Mouse (Mus musculus): ENCODE results near the gene Galk1. TPM values are rescaled to one million over a fixed set of nuclear protein-coding genes. Genes with fewer than 3 reads are reported as not detected.
A peak's percentile ranks its signal among the peaks of the same experiment; 100 is the strongest.

Gene Galk1
- polyA plus RNA-seq, 1 experiment from 2014 or later: 304 TPM

DNA sequence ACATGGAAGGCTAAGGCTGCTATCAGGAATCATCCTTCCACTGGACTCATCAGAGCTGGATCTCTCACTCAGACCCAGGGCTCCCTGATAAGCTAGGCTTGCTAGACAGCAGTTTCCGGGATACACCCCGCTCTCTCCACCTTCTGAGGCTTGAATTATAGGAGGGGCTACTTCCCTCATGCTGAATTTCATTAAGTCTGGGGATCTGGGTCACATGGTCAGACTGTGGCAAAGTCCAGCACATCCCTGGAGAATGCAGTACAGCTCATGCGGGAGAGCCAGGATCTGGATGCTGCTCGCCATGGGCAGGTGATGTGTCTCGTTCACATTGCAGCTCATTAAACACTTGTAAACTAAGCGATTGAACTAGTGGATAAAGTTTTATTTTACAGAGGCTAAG, 41.5 kb downstream of the Galk1 start:
- Histone ChIP-seq H3K4me3 (ENCODE audit: low read depth, low read length) (no peak overlapping the region), H3K36me3 (ENCODE audit: control insufficient read depth, insufficient read depth, low read length) (peaks cover 12% of the 10 kb centered on the region), H3K9me3 (ENCODE audit: control insufficient read depth, low read length) (no peaks in the 10 kb centered on the region), H3K4me2 (no peak overlapping the region), H3K9ac (ENCODE audit: low read depth, low read length) (no peak overlapping the region), H3K27me3 (replicated peaks; ENCODE audit: control insufficient read depth, insufficient read depth, low read length) (peaks cover 25% of the 10 kb centered on the region), H3K27ac (ENCODE audit: low read depth, low read length) (no peak overlapping the region), H3K4me1 (replicated peaks; ENCODE audit: control insufficient read depth, insufficient read depth, low read length) (peaks cover 5% of the 10 kb centered on the region; the same call in 1 of the 2 replicates)
- WGBS: 68% methylated on average over 6 of the region's 6 CpGs
- DNase-seq (ENCODE audit: low spot score): no peak
- ATAC-seq (replicated peaks; ENCODE audit: low FRiP score): no peak

- WGBS: 68% methylated on average over 15 of the region's 15 CpGs
- no peak overlapping the region for H3K9ac ChIP-seq (ENCODE audit: low read depth, low read length)
- H3K9me3 ChIP-seq (ENCODE audit: control insufficient read depth, low read length): no peaks in the 10 kb centered on the region
- no peak overlapping the region for H3K4me3 ChIP-seq (ENCODE audit: low read depth, low read length)
- peaks cover 8% of the 10 kb centered on the region for H3K4me1 ChIP-seq (replicated peaks; ENCODE audit: control insufficient read depth, insufficient read depth, low read length)
- H3K4me2 ChIP-seq: no peak overlapping the region
- H3K27ac ChIP-seq (ENCODE audit: low read depth, low read length): no peak overlapping the region
- H3K27me3 ChIP-seq (replicated peaks; ENCODE audit: control insufficient read depth, insufficient read depth, low read length): peaks cover 16% of the 10 kb centered on the region
- DNase-seq (ENCODE audit: low spot score): no peak
- H3K36me3 ChIP-seq (ENCODE audit: control insufficient read depth, insufficient read depth, low read length): peaks cover 13% of the 10 kb centered on the region
- ATAC-seq (replicated peaks; ENCODE audit: low FRiP score): no peak
Observed at GRCm38 (mm10) chr11:115970006-115970673, 42.4 kb downstream of the Galk1 start.

DNA sequence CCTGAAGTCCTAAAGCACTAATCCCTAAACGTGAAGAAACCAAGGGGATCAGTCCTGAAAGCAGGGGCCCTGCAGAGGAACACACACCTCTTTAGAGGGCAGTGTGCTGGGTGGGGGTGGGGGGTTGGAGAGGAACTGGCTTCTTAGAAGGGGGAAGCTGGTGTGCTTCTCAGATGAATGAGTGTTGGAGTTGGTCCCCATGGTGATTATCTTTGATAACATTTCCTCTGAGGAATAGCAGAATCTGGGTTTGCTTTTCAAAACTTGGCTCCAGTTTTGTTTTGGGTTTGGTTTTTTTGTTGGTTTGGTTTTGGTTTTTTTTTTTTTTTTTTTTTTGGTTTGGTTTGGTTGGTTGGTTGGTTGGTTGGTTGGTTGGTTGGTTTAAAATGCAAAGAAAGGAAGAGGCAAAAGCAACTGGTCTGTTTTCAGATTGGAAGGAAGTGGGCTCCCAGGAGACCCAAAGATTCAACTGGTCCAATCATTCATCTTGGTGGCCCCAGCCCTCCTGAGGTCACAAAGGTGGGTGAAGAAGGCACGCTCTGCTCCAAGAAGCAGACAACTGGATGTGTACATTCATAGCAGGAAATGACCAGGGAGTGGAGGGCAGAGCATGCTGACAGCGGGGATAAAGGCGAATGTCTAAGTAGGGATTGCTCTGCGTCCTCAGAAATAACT, 43.7 kb downstream of the Galk1 start:
- H3K4me2 ChIP-seq: no peak overlapping the region
- H3K9ac ChIP-seq (ENCODE audit: low read depth, low read length): no peak overlapping the region
- WGBS: 64% methylated on average over 5 of the region's 5 CpGs
- peaks cover 4% of the 10 kb centered on the region for H3K27me3 ChIP-seq (replicated peaks; ENCODE audit: control insufficient read depth, insufficient read depth, low read length)
- no peak overlapping the region for H3K27ac ChIP-seq (ENCODE audit: low read depth, low read length)
- ATAC-seq (replicated peaks; ENCODE audit: low FRiP score): no peak
- H3K9me3 ChIP-seq (ENCODE audit: control insufficient read depth, low read length): no peaks in the 10 kb centered on the region
- H3K36me3 ChIP-seq (ENCODE audit: control insufficient read depth, insufficient read depth, low read length): peaks cover 25% of the 10 kb centered on the region
- no peak overlapping the region for H3K4me3 ChIP-seq (ENCODE audit: low read depth, low read length)
- DNase-seq (ENCODE audit: low spot score): no peak
- peaks cover 14% of the 10 kb centered on the region for H3K4me1 ChIP-seq (replicated peaks; ENCODE audit: control insufficient read depth, insufficient read depth, low read length)

DNA sequence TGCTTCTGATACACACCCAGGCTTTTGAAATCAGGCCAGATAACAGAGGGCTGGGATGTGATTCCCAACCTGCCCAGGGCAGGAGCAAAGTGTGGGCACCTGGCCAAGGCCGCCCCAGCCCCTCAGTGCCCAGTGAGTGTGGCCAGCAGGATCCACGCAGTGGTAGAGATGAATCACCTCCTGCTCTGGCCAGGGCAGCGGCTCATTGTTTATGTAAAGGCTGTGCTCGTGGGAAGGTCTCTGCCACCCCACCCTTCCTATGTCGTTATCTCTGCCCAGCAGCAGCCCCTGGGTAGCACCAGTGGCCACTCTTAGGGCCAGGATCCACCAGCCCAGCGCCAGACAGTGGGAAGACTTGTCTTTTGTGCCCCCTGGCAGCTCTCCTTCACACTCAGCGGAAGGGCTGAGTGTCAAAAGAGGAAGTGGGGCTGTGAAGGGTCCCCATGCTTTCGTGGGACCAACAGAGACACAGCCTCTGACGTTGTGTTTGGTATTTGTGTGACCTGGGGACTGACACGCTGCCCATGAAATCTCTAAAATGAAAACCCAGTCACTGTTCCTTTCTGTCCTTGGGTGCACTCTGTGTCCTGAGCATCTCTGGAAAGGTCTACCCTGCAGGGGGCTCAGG, 47.4 kb downstream of the Galk1 start:
- Histone ChIP-seq H3K9ac (ENCODE audit: low read depth, low read length) (no peak overlapping the region), H3K4me3 (ENCODE audit: low read depth, low read length) (no peak overlapping the region), H3K4me2 (no peak overlapping the region), H3K27me3 (replicated peaks; ENCODE audit: control insufficient read depth, insufficient read depth, low read length) (no peaks in the 10 kb centered on the region), H3K4me1 (replicated peaks; ENCODE audit: control insufficient read depth, insufficient read depth, low read length) (peaks cover 14% of the 10 kb centered on the region), H3K36me3 (ENCODE audit: control insufficient read depth, insufficient read depth, low read length) (peaks cover 44% of the 10 kb centered on the region), H3K27ac (ENCODE audit: low read depth, low read length) (no peak overlapping the region), H3K9me3 (ENCODE audit: control insufficient read depth, low read length) (no peaks in the 10 kb centered on the region)
- 49% methylated on average over 10 of the region's 10 CpGs for WGBS
- DNase-seq (ENCODE audit: low spot score) (no peak), ATAC-seq (replicated peaks; ENCODE audit: low FRiP score) (peak; percentile 57; the same call in 1 of the 2 replicates)

- no peaks in the 10 kb centered on the region for H3K27me3 ChIP-seq (replicated peaks; ENCODE audit: control insufficient read depth, insufficient read depth, low read length)
- H3K4me1 ChIP-seq (replicated peaks; ENCODE audit: control insufficient read depth, insufficient read depth, low read length): peaks cover 14% of the 10 kb centered on the region
- H3K4me2 ChIP-seq: no peak overlapping the region
- no peak for DNase-seq (ENCODE audit: low spot score)
- peaks cover 46% of the 10 kb centered on the region for H3K36me3 ChIP-seq (ENCODE audit: control insufficient read depth, insufficient read depth, low read length)
- WGBS: 91% methylated on average over 9 of the region's 9 CpGs
- H3K27ac ChIP-seq (ENCODE audit: low read depth, low read length): no peak overlapping the region; the same call in 1 of the 2 replicates
- H3K9me3 ChIP-seq (ENCODE audit: control insufficient read depth, low read length): no peaks in the 10 kb centered on the region
- no peak overlapping the region for H3K4me3 ChIP-seq (ENCODE audit: low read depth, low read length)
- H3K9ac ChIP-seq (ENCODE audit: low read depth, low read length): no peak overlapping the region
- ATAC-seq (replicated peaks; ENCODE audit: low FRiP score): no peak
Observed at GRCm38 (mm10) chr11:115962651-115963412, 49.7 kb downstream of the Galk1 start.

- DNase-seq (ENCODE audit: low spot score) (no peak), ATAC-seq (replicated peaks; ENCODE audit: low FRiP score) (no peak)
- H3K9ac ChIP-seq (ENCODE audit: low read depth, low read length): no peak overlapping the region
- peaks cover 8% of the 10 kb centered on the region for H3K4me1 ChIP-seq (replicated peaks; ENCODE audit: control insufficient read depth, insufficient read depth, low read length)
- H3K36me3 ChIP-seq (ENCODE audit: control insufficient read depth, insufficient read depth, low read length): peaks cover 34% of the 10 kb centered on the region
- no peaks in the 10 kb centered on the region for H3K27me3 ChIP-seq (replicated peaks; ENCODE audit: control insufficient read depth, insufficient read depth, low read length)
- 92% methylated on average over 9 of the region's 9 CpGs for WGBS
- no peak overlapping the region for H3K4me2 ChIP-seq
- H3K27ac ChIP-seq (ENCODE audit: low read depth, low read length): no peak overlapping the region
- H3K4me3 ChIP-seq (ENCODE audit: low read depth, low read length): no peak overlapping the region
- H3K9me3 ChIP-seq (ENCODE audit: control insufficient read depth, low read length): no peaks in the 10 kb centered on the region
Observed at GRCm38 (mm10) chr11:115959018-115959417, 53.5 kb downstream of the Galk1 start.

Other genes starting within 250 kb of the Galk1 start
- gene Tmem94, start 247.3 kb downstream of the Galk1 start, polyA plus RNA-seq (2014; fragmentation: Nextera tagmentation; extraction: Ambion mirVana): 14.1 and 14.4 TPM in 2 replicates
- gene Caskin2, start 199.1 kb downstream of the Galk1 start, polyA plus RNA-seq (2014; fragmentation: Nextera tagmentation; extraction: Ambion mirVana): 13.5 and 14.0 TPM in 2 replicates
- gene Tsen54, start 198.0 kb downstream of the Galk1 start, polyA plus RNA-seq (2014; fragmentation: Nextera tagmentation; extraction: Ambion mirVana): 36.1 and 36.4 TPM in 2 replicates
- 15.6 and 18.7 TPM in 2 replicates for gene Llgl2, start 188.7 kb downstream of the Galk1 start, polyA plus RNA-seq (2014; fragmentation: Nextera tagmentation; extraction: Ambion mirVana)
- gene Myo15b, start 154.3 kb downstream of the Galk1 start, polyA plus RNA-seq (2014; fragmentation: Nextera tagmentation; extraction: Ambion mirVana): 0.56 and 0.89 TPM in 2 replicates
- gene Smim5, start 112.8 kb downstream of the Galk1 start, polyA plus RNA-seq (2014; fragmentation: Nextera tagmentation; extraction: Ambion mirVana): 39.5 and 45.9 TPM in 2 replicates
- gene Smim6, start 100.7 kb downstream of the Galk1 start, polyA plus RNA-seq (2014; fragmentation: Nextera tagmentation; extraction: Ambion mirVana): 3.5 and 3.6 TPM in 2 replicates
- gene Sap30bp, start 79.4 kb downstream of the Galk1 start, polyA plus RNA-seq (2014; fragmentation: Nextera tagmentation; extraction: Ambion mirVana): 36.5 and 39.9 TPM in 2 replicates
- gene Recql5, start 79.2 kb downstream of the Galk1 start, polyA plus RNA-seq (2014; fragmentation: Nextera tagmentation; extraction: Ambion mirVana): 19.8 and 22.9 TPM in 2 replicates
- gene Itgb4, start 38.0 kb downstream of the Galk1 start, polyA plus RNA-seq (2014; fragmentation: Nextera tagmentation; extraction: Ambion mirVana): 0.60 and 0.77 TPM in 2 replicates
- gene H3f3b, start 15.2 kb upstream of the Galk1 start, polyA plus RNA-seq (2014; fragmentation: Nextera tagmentation; extraction: Ambion mirVana): 1,141 and 1,182 TPM in 2 replicates
- gene Unk, start 17.6 kb upstream of the Galk1 start, polyA plus RNA-seq (2014; fragmentation: Nextera tagmentation; extraction: Ambion mirVana): 28.9 and 34.1 TPM in 2 replicates
- 44.8 and 45.3 TPM in 2 replicates for gene Unc13d, start 65.2 kb upstream of the Galk1 start, polyA plus RNA-seq (2014; fragmentation: Nextera tagmentation; extraction: Ambion mirVana)
- gene Wbp2, start 74.3 kb upstream of the Galk1 start, polyA plus RNA-seq (2014; fragmentation: Nextera tagmentation; extraction: Ambion mirVana): 98.8 and 105 TPM in 2 replicates
- 6.3 and 6.6 TPM in 2 replicates for gene Trim47, start 114.5 kb upstream of the Galk1 start, polyA plus RNA-seq (2014; fragmentation: Nextera tagmentation; extraction: Ambion mirVana)
- gene Trim65, start 118.4 kb upstream of the Galk1 start, polyA plus RNA-seq (2014; fragmentation: Nextera tagmentation; extraction: Ambion mirVana): 3.1 and 3.5 TPM in 2 replicates
- 121 and 126 TPM in 2 replicates for gene Mrpl38, start 126.1 kb upstream of the Galk1 start, polyA plus RNA-seq (2014; fragmentation: Nextera tagmentation; extraction: Ambion mirVana)
- gene Fbf1, start 155.4 kb upstream of the Galk1 start, polyA plus RNA-seq (2014; fragmentation: Nextera tagmentation; extraction: Ambion mirVana): 20.1 and 23.3 TPM in 2 replicates
- 62.3 and 63.8 TPM in 2 replicates for gene Ten1, start 186.1 kb upstream of the Galk1 start, polyA plus RNA-seq (2014; fragmentation: Nextera tagmentation; extraction: Ambion mirVana)
- gene Acox1, start 186.3 kb upstream of the Galk1 start, polyA plus RNA-seq (2014; fragmentation: Nextera tagmentation; extraction: Ambion mirVana): 22.7 and 23.6 TPM in 2 replicates
- 0.56 TPM in 2 replicates for gene Evpl, start 225.4 kb upstream of the Galk1 start, polyA plus RNA-seq (2014; fragmentation: Nextera tagmentation; extraction: Ambion mirVana)

Data from liver, embryonic 11.5 days (tissue).